Mouse (Mus musculus) cerebellum, adult 2 months (tissue): ENCODE measurements at regions not wholly inside any gene's neighbourhood (a gene's known extent, or its start where the extent isn't known, plus 50 kb on each side); places are given as distances from the start of the nearest gene placed in this dataset.

Source experiments
- CTCF ChIP-seq: fragments of 200-500 bp; IDR thresholded peaks from 2 replicates; pipeline ENCODE4 v1.5.1; 2011; ENCODE audit warnings: low read depth, mild to moderate bottlenecking, control low read depth, low read length, moderate library complexity, borderline replicate concordance; ENCODE audit not compliant: insufficient read depth
- POLR2A ChIP-seq: fragments of 200-500 bp; IDR thresholded peaks from 2 replicates; pipeline ENCODE4 v1.6.1; 2011; ENCODE audit warnings: low read length, control low read depth, borderline replicate concordance; ENCODE audit not compliant: insufficient read depth

DNA sequence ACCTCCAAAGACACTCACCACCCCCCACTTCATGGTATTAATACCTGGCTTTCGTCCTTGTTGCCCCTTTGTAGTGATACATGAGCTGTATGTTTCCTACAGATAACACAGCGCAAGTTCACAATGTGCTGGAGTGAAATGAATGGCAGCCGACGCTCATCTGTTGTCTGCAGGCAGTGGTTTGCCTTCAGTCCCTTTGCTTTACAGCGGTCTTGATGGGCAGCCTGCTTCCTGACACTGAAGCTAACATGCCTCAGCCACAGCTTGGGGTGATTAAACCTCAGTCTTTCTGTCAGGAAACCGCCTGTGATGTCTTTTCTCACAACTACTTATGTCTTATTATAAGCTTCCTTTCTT lies 75.9 kb upstream of the Ndst3 start:
- TF ChIP-seq CTCF, result no peak
- TF ChIP-seq POLR2A, result no peak
